Mouse (Mus musculus): ENCODE results near the gene Itgae.

DNA sequence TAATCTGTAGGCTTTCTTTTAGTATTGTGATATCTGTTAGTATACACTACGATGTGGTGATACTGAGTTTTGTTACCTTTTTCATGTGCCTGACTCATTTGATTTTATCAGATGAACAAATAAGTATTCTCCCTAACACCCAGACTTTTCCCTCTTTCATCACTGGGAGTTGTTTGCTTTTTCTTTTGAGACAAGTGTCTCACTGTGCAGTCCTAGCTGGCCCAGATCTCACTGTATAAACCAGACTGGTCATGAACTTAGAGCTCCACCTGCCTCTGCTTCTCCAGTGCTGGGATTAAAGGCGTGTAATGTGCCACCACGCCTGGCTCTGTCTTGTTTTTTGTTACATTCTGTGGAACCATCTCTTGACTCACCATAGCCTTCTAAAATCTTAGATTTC lies 30.8 kb upstream of the Itgae start:
- no peak for TF ChIP-seq TAL1 (IDR thresholded peaks at IDR 0.05; ENCODE audit: low read length)
- TF ChIP-seq GATA1 (IDR thresholded peaks at IDR 0.05; ENCODE audit: low read length): no peak
